Mouse (Mus musculus): ENCODE measurements at regions not wholly inside any gene's neighbourhood (a gene's known extent, or its start where the extent isn't known, plus 50 kb on each side); places are given as distances from the start of the nearest gene placed in this dataset.
A peak's percentile ranks its signal among the peaks of the same experiment; 100 is the strongest.

- DNase-seq, result no peak
Observed at GRCm38 (mm10) chr12:35429473-35429872, 105.4 kb downstream of the Ahr start.

GRCm38 (mm10) chr12:35419206-35419605 lies 115.6 kb downstream of the Ahr start:
- no peak for DNase-seq

- DNase-seq, result peak in 1 of 2 experiments; percentile 26
Observed at GRCm38 (mm10) chr12:35417943-35418342, 116.9 kb downstream of the Ahr start.

- DNase-seq, result no peak
Observed at GRCm38 (mm10) chr12:35416583-35416982, 118.3 kb downstream of the Ahr start.

GRCm38 (mm10) chr12:35412715-35413114 lies 122.1 kb downstream of the Ahr start:
- DNase-seq, result no peak

- no peak for DNase-seq
Observed at GRCm38 (mm10) chr12:35408461-35408860, 126.4 kb downstream of the Ahr start.

- no peak for DNase-seq
Observed at GRCm38 (mm10) chr12:35408044-35408443, 126.8 kb downstream of the Ahr start.

GRCm38 (mm10) chr12:35401853-35402252 lies 133.0 kb downstream of the Ahr start:
- DNase-seq, result no peak

- DNase-seq, result no peak
Observed at GRCm38 (mm10) chr12:35401219-35401618, 133.6 kb downstream of the Ahr start.

- DNase-seq, result no peak
Observed at GRCm38 (mm10) chr12:35395211-35395610, 139.6 kb downstream of the Ahr start.

- DNase-seq, result no peak
Observed at GRCm38 (mm10) chr12:35392111-35392510, 142.7 kb downstream of the Ahr start.

GRCm38 (mm10) chr12:35390266-35390665 lies 144.6 kb downstream of the Ahr start:
- DNase-seq, result no peak

- no peak for DNase-seq
Observed at GRCm38 (mm10) chr12:35389839-35390238, 145.0 kb downstream of the Ahr start.

GRCm38 (mm10) chr12:35384211-35384610 lies 150.6 kb downstream of the Ahr start:
- peak in 1 of 2 experiments; percentile 15 for DNase-seq

- no peak for DNase-seq
Observed at GRCm38 (mm10) chr12:35377266-35377665, 157.6 kb downstream of the Ahr start.

GRCm38 (mm10) chr12:35376365-35376764 lies 158.5 kb downstream of the Ahr start:
- no peak for DNase-seq

GRCm38 (mm10) chr12:35357901-35358300 lies 176.9 kb downstream of the Ahr start:
- DNase-seq, result no peak

- no peak for DNase-seq
Observed at GRCm38 (mm10) chr12:35338191-35338954, 196.5 kb downstream of the Ahr start.

- no peak for DNase-seq
Observed at GRCm38 (mm10) chr12:35336314-35336713, 198.5 kb downstream of the Ahr start.

- no peak for DNase-seq
Observed at GRCm38 (mm10) chr12:35334344-35335075, 200.3 kb downstream of the Ahr start.

- DNase-seq, result no peak
Observed at GRCm38 (mm10) chr12:35331303-35331702, 203.5 kb downstream of the Ahr start.

GRCm38 (mm10) chr12:35329699-35330098 lies 205.1 kb downstream of the Ahr start:
- no peak for DNase-seq

- DNase-seq, result no peak
Observed at GRCm38 (mm10) chr12:35319571-35319970, 215.3 kb downstream of the Ahr start.

GRCm38 (mm10) chr12:35317046-35317445 lies 217.8 kb downstream of the Ahr start:
- no peak for DNase-seq

All from lung, adult 18-20 months (tissue).